Mouse (Mus musculus): ENCODE results near the gene Spire2.

DNA sequence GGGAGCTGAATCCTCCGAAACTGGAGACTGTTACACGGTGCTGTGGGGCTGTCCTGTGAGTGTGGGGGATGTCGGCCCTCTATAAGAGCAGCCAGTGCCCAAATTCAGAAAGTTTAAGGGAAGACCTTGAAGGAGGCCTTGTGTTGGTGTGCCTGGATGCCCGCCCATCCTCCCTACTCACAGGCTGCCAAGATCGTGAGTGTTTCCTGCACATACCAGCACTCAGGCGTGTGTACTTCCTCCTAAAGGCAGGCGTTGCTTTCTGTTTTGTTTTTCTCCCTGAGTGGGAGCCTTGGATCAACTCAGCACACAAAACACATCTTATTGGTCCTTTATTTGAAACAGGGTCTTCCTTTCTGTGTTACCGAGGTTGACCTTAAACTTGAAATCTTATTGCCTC lies 9.7 kb downstream of the Spire2 start:
- TF ChIP-seq CTCF (conservative IDR thresholded peaks at IDR 0.05; ENCODE audit: low read length): no peak
- no peak for TF ChIP-seq POU5F1 (IDR thresholded peaks at IDR 0.05; ENCODE audit: borderline replicate concordance, low read length)
- no peak for TF ChIP-seq NANOG (IDR thresholded peaks at IDR 0.05; ENCODE audit: borderline replicate concordance, low read length)

Measured in E14TG2a.4 (cell line).